Mouse (Mus musculus) midbrain, postnatal 0 days (tissue): ENCODE data around the gene Mapk1ip1. TPM values are rescaled to one million over a fixed set of nuclear protein-coding genes. Genes with fewer than 3 reads are reported as not detected.

ENCODE experiments used
- ATAC-seq: fragments of 200-750 bp; cut with Nextera tagmentation; 2 replicates; pipeline ENCODE4 v1.8.0; 2017; ENCODE audit warnings: moderate number of reproducible peaks, mild to moderate bottlenecking, moderate TSS enrichment, moderate library complexity; ENCODE audit not compliant: low FRiP score
- DNase-seq: peaks from one replicate; pipeline ENCODE4 v3.0.0-alpha.2; 2015; ENCODE audit warnings: low spot score
- H3K27ac ChIP-seq: fragments of 300-500 bp; sonication (generic); 2 replicates; pipeline ENCODE4 v1.5.1; 2014; ENCODE audit warnings: low read depth, mild to moderate bottlenecking, low read length, mixed read lengths
- H3K27me3 ChIP-seq: fragments of 300-500 bp; sonication (generic); 2 replicates; pipeline ENCODE4 v1.6.1; 2014; ENCODE audit warnings: low read length, control low read depth, mixed read lengths; ENCODE audit not compliant: insufficient read depth
- H3K36me3 ChIP-seq: fragments of 300-500 bp; sonication (generic); 2 replicates; pipeline ENCODE4 v1.6.1; 2014; ENCODE audit warnings: low read length, control low read depth, mixed read lengths; ENCODE audit not compliant: insufficient read depth
- H3K4me1 ChIP-seq: fragments of 300-500 bp; sonication (generic); 2 replicates; pipeline ENCODE4 v1.6.1; 2014; ENCODE audit warnings: mild to moderate bottlenecking, control low read depth, antibody characterized with exemption, low read length, mixed read lengths; ENCODE audit not compliant: insufficient read depth
- H3K4me2 ChIP-seq: fragments of 300-500 bp; sonication (generic); 2 replicates; pipeline ENCODE4 v1.6.1; 2014; ENCODE audit warnings: low read depth, mild to moderate bottlenecking, low read length, mixed read lengths; ENCODE audit not compliant: poor library complexity, severe bottlenecking
- H3K4me3 ChIP-seq: fragments of 300-500 bp; sonication (generic); 2 replicates; pipeline ENCODE4 v1.5.1; 2014; ENCODE audit warnings: low read depth, mild to moderate bottlenecking, low read length, moderate library complexity
- H3K9ac ChIP-seq: fragments of 300-500 bp; sonication (generic); replicated peaks from 2 replicates; pipeline ENCODE4 v1.6.1; 2014; ENCODE audit warnings: mild to moderate bottlenecking, low read length, moderate library complexity, mixed read lengths; ENCODE audit not compliant: poor library complexity, severe bottlenecking
- H3K9me3 ChIP-seq: fragments of 300-500 bp; sonication (generic); 2 replicates; pipeline ENCODE4 v1.6.1; 2016; ENCODE audit warnings: low read length, control low read depth
- CTCF ChIP-seq: IDR thresholded peaks from 2 replicates; pipeline ENCODE4 v1.5.1; 2016; ENCODE audit warnings: antibody characterized with exemption, mild to moderate bottlenecking
- WGBS: fragments of 180-500 bp; shearing (Covaris S2); extraction: QIAGEN DNeasy Blood & Tissue Kit; methylation state at CpG from one replicate; pipeline ENCODE4 v1.1.7; 2014; 5-methylcytosine and 5-hydroxymethylcytosine counted together
- polyA plus RNA-seq: library from polyadenylated mRNA; unstranded; fragments of >200 nt; fragmentation: Nextera tagmentation; extraction: Ambion mirVana; gene quantifications from 2 replicates; pipeline ENCODE4 v1.2.1, GENCODE M21; 2015
- total RNA-seq: library from RNA; depleted of rRNA; stranded (reverse); fragments of >200 nt; gene quantifications from 2 replicates; pipeline ENCODE4 v1.2.3, GENCODE M21; 2014; rRNA removed

Mapk1ip1 gene
- 36.4 and 39.2 TPM in 2 replicates for total RNA-seq
- 33.7 TPM in 2 replicates for polyA plus RNA-seq

DNA sequence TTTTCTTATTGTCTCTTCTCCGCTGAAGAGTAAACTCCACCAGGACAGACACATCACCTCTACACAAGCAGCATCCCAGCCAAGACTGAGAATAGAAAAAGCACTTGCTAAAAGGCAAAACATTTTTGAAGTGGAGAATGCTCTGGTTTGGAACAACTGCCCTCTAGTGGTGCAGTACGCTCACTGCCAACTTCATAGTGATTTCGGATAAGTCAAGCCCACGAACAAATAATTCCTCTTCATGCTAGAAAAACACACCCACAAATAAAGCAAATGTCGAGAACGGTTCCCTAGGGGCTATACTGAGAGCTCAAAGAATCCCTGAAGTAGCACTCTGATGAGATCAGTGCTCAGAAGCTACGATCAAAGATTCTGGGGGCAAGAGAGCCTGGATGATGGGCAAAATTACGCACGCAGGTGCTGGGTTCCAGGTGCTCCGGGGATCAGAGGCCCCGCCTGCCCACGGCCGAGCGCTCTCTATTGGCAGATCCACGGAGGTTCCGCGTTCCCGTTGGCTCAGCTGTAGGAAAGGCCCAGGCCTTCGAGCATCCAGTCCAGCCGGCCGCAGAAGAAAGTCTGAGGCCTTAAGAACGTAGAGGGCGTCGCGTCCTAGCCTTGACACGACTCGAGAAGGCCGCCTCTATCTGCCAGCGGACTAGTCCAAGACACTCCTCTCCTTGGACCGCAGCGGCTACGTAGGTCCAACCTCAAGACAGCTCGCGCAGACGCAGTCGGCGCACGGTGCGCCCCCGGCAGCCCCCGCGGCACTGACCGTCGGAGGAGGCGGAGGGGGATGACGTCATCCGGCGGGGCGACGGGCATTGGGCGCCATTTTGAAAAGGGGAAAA lies at the start of gene Mapk1ip1, which contains the start of gene Ppp2r2d:
TSS of gene Mapk1ip1 (minus strand) at position 730 of the 848 bp plus-strand sequence.
TSS of gene Ppp2r2d (plus strand) at position 536 of the 848 bp plus-strand sequence.
- H3K27ac ChIP-seq: peak within 1 kb of the TSS; percentile 89
- H3K9ac ChIP-seq: peak within 1 kb of the TSS; percentile 99
- H3K9me3 ChIP-seq: no peaks in the 10 kb centered on the region
- H3K4me2 ChIP-seq: peak within 1 kb of the TSS; percentile 70
- DNase-seq (peak; percentile 98), ATAC-seq (peak; percentile 93)
- H3K4me3 ChIP-seq: peak within 1 kb of the TSS; percentile 100
- peaks cover 12% of the 10 kb centered on the region for H3K4me1 ChIP-seq
- H3K27me3 ChIP-seq: no peaks in the 10 kb centered on the region
- no peaks in the 10 kb centered on the region for H3K36me3 ChIP-seq
- WGBS: under 1% methylated on average over 50 of the region's 51 CpGs
- TF ChIP-seq CTCF: peak; percentile 91

DNA sequence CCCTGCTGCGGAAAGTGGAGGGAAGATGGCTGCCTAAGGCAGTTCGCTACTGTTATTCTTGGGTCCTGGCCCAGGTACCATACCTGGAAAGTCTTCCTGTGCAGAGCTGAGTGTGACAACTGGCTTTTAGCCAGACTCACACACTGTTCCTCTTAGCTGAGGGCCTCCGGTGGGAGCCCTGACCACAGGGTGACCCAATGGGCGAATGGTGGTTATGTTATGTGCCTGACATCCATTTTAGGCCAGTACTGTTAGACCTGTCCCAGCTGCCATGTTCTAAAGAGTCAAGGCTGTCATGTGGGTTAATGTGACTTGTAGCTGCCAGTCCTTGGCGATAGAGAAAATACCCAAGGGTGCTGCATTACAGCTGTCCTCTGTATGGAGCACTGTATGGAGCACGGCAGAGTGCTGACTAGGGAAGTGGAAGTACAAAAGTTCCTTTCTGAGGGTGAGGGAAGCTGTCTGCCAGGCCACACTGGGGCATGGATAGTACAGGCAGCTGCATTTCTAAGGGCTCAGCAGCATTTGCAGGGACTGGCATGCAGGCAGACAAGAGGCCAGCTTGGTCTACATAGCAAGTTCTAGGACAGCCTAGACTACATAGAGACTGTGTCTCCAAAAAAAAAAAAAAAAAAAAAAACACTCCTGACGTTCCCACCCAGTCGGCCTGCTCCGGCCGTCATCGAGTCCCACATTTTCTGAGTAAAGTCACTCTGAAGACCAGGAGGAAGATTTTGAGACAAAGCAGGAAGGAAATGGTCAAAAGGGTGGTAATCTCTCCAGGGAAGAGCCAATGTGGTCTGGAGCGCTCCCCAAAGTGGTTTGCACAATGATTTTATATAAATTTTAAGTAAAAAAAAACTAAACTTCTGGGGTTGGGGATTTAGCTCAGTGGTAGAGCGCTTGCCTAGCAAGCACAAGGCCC lies 39.6 kb upstream of the Mapk1ip1 start:
- no peak for TF ChIP-seq CTCF
- H3K4me2 ChIP-seq: no peak overlapping the region
- H3K4me3 ChIP-seq: no peak overlapping the region
- H3K9ac ChIP-seq: no peak overlapping the region
- H3K27me3 ChIP-seq: no peaks in the 10 kb centered on the region
- no peaks in the 10 kb centered on the region for H3K9me3 ChIP-seq
- peaks cover 6% of the 10 kb centered on the region for H3K36me3 ChIP-seq
- no peaks in the 10 kb centered on the region for H3K4me1 ChIP-seq
- DNase-seq (no peak), ATAC-seq (no peak)
- WGBS: 89% methylated on average over 12 of the region's 13 CpGs
- no peak overlapping the region for H3K27ac ChIP-seq

DNA sequence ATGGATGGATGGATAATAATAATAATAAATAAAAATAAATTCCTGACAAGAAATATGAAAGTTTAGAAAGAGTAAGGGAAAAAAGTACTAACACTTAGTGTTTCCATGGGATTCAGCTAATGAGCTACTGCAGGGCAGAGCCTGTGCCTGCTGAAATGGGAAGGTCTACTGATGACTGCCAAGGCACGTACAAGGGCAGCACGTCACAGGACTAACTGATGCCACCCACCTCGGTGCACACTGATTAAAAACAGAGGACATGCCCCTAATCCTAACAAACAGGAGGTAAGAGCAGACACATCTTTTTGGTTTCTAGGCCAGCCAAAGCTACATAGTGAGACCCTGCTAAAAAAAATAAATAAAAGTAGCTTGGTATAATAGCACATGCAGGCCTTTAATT lies 37.7 kb upstream of the Mapk1ip1 start:
- no peaks in the 10 kb centered on the region for H3K27me3 ChIP-seq
- no peak overlapping the region for H3K4me2 ChIP-seq
- DNase-seq (no peak), ATAC-seq (no peak)
- no peak for TF ChIP-seq CTCF
- whole genome bisulfite sequencing: 95% methylated on average over 3 of the region's 3 CpGs
- no peak overlapping the region for H3K27ac ChIP-seq
- no peak overlapping the region for H3K4me3 ChIP-seq
- H3K4me1 ChIP-seq: no peaks in the 10 kb centered on the region
- H3K9me3 ChIP-seq: no peaks in the 10 kb centered on the region
- peaks cover 24% of the 10 kb centered on the region for H3K36me3 ChIP-seq
- no peak overlapping the region for H3K9ac ChIP-seq

DNA sequence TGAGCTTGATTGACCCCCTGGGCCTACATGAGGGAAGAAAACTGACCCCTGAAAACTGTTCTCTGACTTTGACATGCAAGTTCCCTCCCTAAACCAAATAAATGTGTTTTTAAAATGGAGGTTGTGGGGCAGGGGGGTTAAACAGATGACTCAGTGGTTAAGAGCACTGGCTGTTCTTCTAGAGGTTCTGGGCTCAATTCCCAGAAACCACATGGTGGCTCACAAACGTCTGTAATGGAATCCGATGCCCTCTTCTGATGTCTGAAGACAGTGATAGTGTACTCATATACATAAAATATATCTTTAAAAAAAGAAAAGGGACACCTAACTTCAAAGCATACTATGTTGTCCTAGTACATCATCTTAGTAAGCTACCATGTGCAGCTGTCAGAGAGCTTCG lies 29.0 kb upstream of the Mapk1ip1 start:
- DNase-seq (no peak), ATAC-seq (no peak)
- TF ChIP-seq CTCF: no peak
- H3K9ac ChIP-seq: no peak overlapping the region
- H3K4me1 ChIP-seq: no peaks in the 10 kb centered on the region
- H3K4me3 ChIP-seq: no peak overlapping the region
- H3K36me3 ChIP-seq: peaks cover 77% of the 10 kb centered on the region
- H3K27me3 ChIP-seq: no peaks in the 10 kb centered on the region
- no peaks in the 10 kb centered on the region for H3K9me3 ChIP-seq
- H3K27ac ChIP-seq: no peak overlapping the region
- H3K4me2 ChIP-seq: no peak overlapping the region
- WGBS: 70% methylated on average over 3 of the region's 3 CpGs

DNA sequence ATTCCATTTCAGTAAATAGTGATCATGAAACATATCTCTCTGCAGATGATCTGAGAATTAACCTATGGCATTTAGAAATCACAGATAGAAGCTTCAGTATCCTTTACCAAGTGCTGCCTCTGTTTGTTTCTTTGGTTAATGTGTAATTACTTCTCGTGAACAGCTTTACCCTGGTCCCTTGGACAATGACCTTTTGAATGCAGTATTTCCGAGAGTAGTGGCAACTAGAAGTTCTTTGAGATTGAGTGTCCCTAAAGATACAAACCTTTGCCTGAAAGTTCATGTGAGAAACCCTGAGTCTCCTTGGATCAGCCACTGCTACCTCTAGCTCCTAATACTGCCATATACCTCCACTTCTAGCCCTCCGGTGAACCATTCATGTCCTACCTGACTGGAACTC lies 26.9 kb upstream of the Mapk1ip1 start:
- Histone ChIP-seq H3K9me3 (no peaks in the 10 kb centered on the region), H3K36me3 (peaks cover 66% of the 10 kb centered on the region), H3K4me2 (no peak overlapping the region), H3K27me3 (no peaks in the 10 kb centered on the region), H3K4me3 (no peak overlapping the region), H3K27ac (no peak overlapping the region), H3K9ac (no peak overlapping the region), H3K4me1 (no peaks in the 10 kb centered on the region)
- no peak for TF ChIP-seq CTCF
- DNase-seq (no peak), ATAC-seq (no peak)
- 94% methylated on average over 3 of the region's 3 CpGs for WGBS
